ENCODE assay signal across 33 mouse cellular contexts in genomic region chr6:42717973-42718372, GRCm38 (mm10). TPM values are rescaled to one million over a fixed set of nuclear protein-coding genes. Genes with fewer than 3 reads are reported as not detected.
DNase-seq lines count a peak whose midpoint lies in the region; ATAC-seq and TF ChIP-seq lines count a peak whose summit lies in the region.
"Had no signal": no experiment of that assay in that cellular context is flagged by ENCODE, and none has a peak within 500 bp of the region (broad histone marks: within the 10 kb centered on the region; RNA-seq: fewer than 3 reads in every experiment).

No protein-coding gene starts in this region.

- no peaks in the 10 kb centered on the region for H3K9me3 ChIP-seq in lung, postnatal 0 days (ENCODE audit: low read length)
- H3K9me3 ChIP-seq: embryonic facial prominence, embryonic 10.5 days; embryonic facial prominence, embryonic 13.5 days; forebrain, embryonic 12.5 days; forebrain, embryonic 15.5 days; heart, embryonic 13.5 days; hindbrain, embryonic 12.5 days; hindbrain, embryonic 15.5 days had no signal

- ATAC-seq in lung, postnatal 0 days = no peak
- ATAC-seq: activated CD4-positive, CD25-positive, alpha-beta regulatory T cell, adult 4 months; forebrain, embryonic 15.5 days; intestine, postnatal 0 days had no signal

- no peak overlapping the region for H3K4me3 ChIP-seq in lung, postnatal 0 days (ENCODE audit: low read depth, low read length)
- H3K4me3 ChIP-seq: embryonic facial prominence, embryonic 10.5 days; embryonic facial prominence, embryonic 13.5 days; erythroblast, embryonic 14.5 days; forebrain, embryonic 12.5 days; forebrain, embryonic 15.5 days; heart, embryonic 13.5 days; hindbrain, embryonic 12.5 days; hindbrain, embryonic 15.5 days had no signal

- H3K27ac ChIP-seq in lung, postnatal 0 days (ENCODE audit: low read length) = no peak overlapping the region
- H3K27ac ChIP-seq: embryonic facial prominence, embryonic 10.5 days; embryonic facial prominence, embryonic 13.5 days; forebrain, embryonic 12.5 days; forebrain, embryonic 15.5 days; heart, embryonic 13.5 days; hindbrain, embryonic 12.5 days; hindbrain, embryonic 15.5 days had no signal

- peak; percentile 81 for DNase-seq in ovary, adult 18-20 months (ENCODE audit: low spot score)
- DNase-seq in ovary, postnatal 36 days (ENCODE audit: low spot score) = no peak
- DNase-seq in adrenal gland, adult 8-10 months = peak; percentile 83
- peak; percentile 22 for DNase-seq in adrenal gland, postnatal 25 days
- no peak for DNase-seq in lung, adult 18-20 months
- no peak for DNase-seq in right cerebral cortex, postnatal 4 days
- no peak for DNase-seq in lung, postnatal 0 days (ENCODE audit: low spot score)
- DNase-seq: cerebellum, adult 11 months; cerebellum, adult 2 months; cerebellum, adult 9-11 months; cerebellum, postnatal 25 days; embryo, embryonic 11 days; gastrocnemius, postnatal 25 days; heart, adult 18-20 months; heart, postnatal 14 days; heart, postnatal 4 days had no signal

- H3K4me1 ChIP-seq in lung, postnatal 0 days (ENCODE audit: insufficient read depth, low read depth, low read length) = no peaks in the 10 kb centered on the region
- H3K4me1 ChIP-seq: embryonic facial prominence, embryonic 10.5 days; embryonic facial prominence, embryonic 13.5 days; forebrain, embryonic 15.5 days; heart, embryonic 13.5 days; hindbrain, embryonic 15.5 days had no signal

- H3K4me2 ChIP-seq in lung, postnatal 0 days (replicated peaks; ENCODE audit: low read depth, low read length) = no peak overlapping the region
- H3K4me2 ChIP-seq: embryonic facial prominence, embryonic 13.5 days; forebrain, embryonic 12.5 days; forebrain, embryonic 15.5 days; heart, embryonic 13.5 days; hindbrain, embryonic 12.5 days; hindbrain, embryonic 15.5 days had no signal

- no peak for TF ChIP-seq EP300 in lung, postnatal 0 days (IDR thresholded peaks at IDR 0.05)

- no peak overlapping the region for H3K9ac ChIP-seq in lung, postnatal 0 days (replicated peaks; ENCODE audit: low read depth)
- H3K9ac ChIP-seq: embryonic facial prominence, embryonic 13.5 days; forebrain, embryonic 12.5 days; forebrain, embryonic 15.5 days; heart, embryonic 13.5 days; hindbrain, embryonic 12.5 days; hindbrain, embryonic 15.5 days had no signal

- no peak for TF ChIP-seq CTCF in lung, postnatal 0 days (IDR thresholded peaks at IDR 0.05)

- H3K36me3 ChIP-seq in lung, postnatal 0 days (ENCODE audit: insufficient read depth, low read length) = no peaks in the 10 kb centered on the region
- H3K36me3 ChIP-seq: embryonic facial prominence, embryonic 10.5 days; embryonic facial prominence, embryonic 13.5 days; forebrain, embryonic 12.5 days; forebrain, embryonic 15.5 days; heart, embryonic 13.5 days; hindbrain, embryonic 12.5 days; hindbrain, embryonic 15.5 days had no signal

- H3K27me3 ChIP-seq in lung, postnatal 0 days (replicated peaks; ENCODE audit: insufficient read depth, low read length) = no peaks in the 10 kb centered on the region
- H3K27me3 ChIP-seq: embryonic facial prominence, embryonic 13.5 days; forebrain, embryonic 12.5 days; forebrain, embryonic 15.5 days; heart, embryonic 13.5 days; hindbrain, embryonic 12.5 days; hindbrain, embryonic 15.5 days had no signal

RNA-seq across cellular contexts. Expression of gene Tcaf1, which starts 8.1 kb away (rescaled TPM):
- 100 to 1,000 TPM; 108 to 146 (median 117) TPM for total RNA-seq in adrenal gland, adult 8-10 months (2022)
- total RNA-seq in adrenal gland, postnatal 25 days (2021) = 72.4 and 86.5 TPM in 2 replicates
- 36.9 and 41.2 TPM in 2 replicates for polyA plus RNA-seq in lung, postnatal 0 days (2015; fragmentation: Nextera tagmentation; extraction: Ambion mirVana)

RNA-seq across cellular contexts. Expression of gene Olfr453, which starts 21.2 kb away (rescaled TPM):
- not detected for total RNA-seq in adrenal gland, adult 8-10 months (2022)
- total RNA-seq in adrenal gland, postnatal 25 days (2021) = not detected in 2 replicates
- not detected in 2 replicates for polyA plus RNA-seq in lung, postnatal 0 days (2015; fragmentation: Nextera tagmentation; extraction: Ambion mirVana)
- total RNA-seq: adrenal gland, adult 18-20 months; common myeloid progenitor, adult 5-6 weeks; ES-E14; gastrocnemius, adult 8-10 months; gastrocnemius, postnatal 25 days; heart, adult 18-20 months; heart, postnatal 14 days; heart, postnatal 4 days had no signal
- polyA plus RNA-seq: activated CD4-positive, CD25-positive, alpha-beta regulatory T cell, adult 4 months; cerebellum, adult 2 months; embryonic facial prominence, embryonic 10.5 days; embryonic facial prominence, embryonic 13.5 days; erythroblast, embryonic 14.5 days; forebrain, embryonic 12.5 days; forebrain, embryonic 15.5 days; gonadal fat pad, adult 2 months; heart, embryonic 13.5 days; heart, embryonic 16.5 days; hindbrain, embryonic 12.5 days; hindbrain, embryonic 15.5 days; intestine, embryonic 14.5 days; intestine, postnatal 0 days had no signal

RNA-seq across cellular contexts. Expression of gene Olfr38, which starts 38.2 kb away (rescaled TPM):
- total RNA-seq in adrenal gland, adult 8-10 months (2022) = not detected
- not detected in 2 replicates for total RNA-seq in adrenal gland, postnatal 25 days (2021)
- not detected in 2 replicates for polyA plus RNA-seq in lung, postnatal 0 days (2015; fragmentation: Nextera tagmentation; extraction: Ambion mirVana)
- total RNA-seq: adrenal gland, adult 18-20 months; common myeloid progenitor, adult 5-6 weeks; ES-E14; gastrocnemius, adult 8-10 months; gastrocnemius, postnatal 25 days; heart, adult 18-20 months; heart, postnatal 14 days; heart, postnatal 4 days had no signal
- polyA plus RNA-seq: activated CD4-positive, CD25-positive, alpha-beta regulatory T cell, adult 4 months; cerebellum, adult 2 months; embryonic facial prominence, embryonic 10.5 days; embryonic facial prominence, embryonic 13.5 days; erythroblast, embryonic 14.5 days; forebrain, embryonic 12.5 days; forebrain, embryonic 15.5 days; gonadal fat pad, adult 2 months; heart, embryonic 13.5 days; heart, embryonic 16.5 days; hindbrain, embryonic 12.5 days; hindbrain, embryonic 15.5 days; intestine, embryonic 14.5 days; intestine, postnatal 0 days had no signal

Comparison
In these comparisons a context has a peak if more than half of its experiments do, and no peak if none do; other contexts are left out.
1. DNase-seq: peak in ovary, adult 18-20 months (single experiment), adrenal gland, adult 8-10 months (single experiment) and adrenal gland, postnatal 25 days (single experiment); none in ovary, postnatal 36 days (single experiment), lung, adult 18-20 months (0 of 2), right cerebral cortex, postnatal 4 days (single experiment) and lung, postnatal 0 days (single experiment).